Mouse (Mus musculus): ENCODE data around the gene Zfp82. TPM values are rescaled to one million over a fixed set of nuclear protein-coding genes. Genes with fewer than 3 reads are reported as not detected.

Gene Zfp82
- polyA plus RNA-seq, 1 experiment from 2014 or later = 1.7 TPM

- Histone ChIP-seq H3K4me3 (ENCODE audit: low read depth, low read length) (no peak overlapping the region), H3K36me3 (ENCODE audit: control insufficient read depth, insufficient read depth) (peaks cover 75% of the 10 kb centered on the region)
Measured at GRCm38 (mm10) chr7:30017226-30017625, 55.5 kb downstream of the Zfp82 start.

GRCm38 (mm10) chr7:30012956-30013363, 59.7 kb downstream of the Zfp82 start:
- Histone ChIP-seq H3K9ac (ENCODE audit: low read depth, low read length) (no peak overlapping the region), H3K4me3 (ENCODE audit: low read depth, low read length) (no peak overlapping the region), H3K4me1 (replicated peaks; ENCODE audit: control insufficient read depth, insufficient read depth, low read length) (no peaks in the 10 kb centered on the region), H3K9me3 (ENCODE audit: control insufficient read depth) (no peaks in the 10 kb centered on the region), H3K27me3 (replicated peaks; ENCODE audit: control insufficient read depth, insufficient read depth, low read length) (no peaks in the 10 kb centered on the region), H3K27ac (ENCODE audit: low read depth, low read length) (no peak overlapping the region), H3K36me3 (ENCODE audit: control insufficient read depth, insufficient read depth) (peaks cover 72% of the 10 kb centered on the region), H3K4me2 (replicated peaks; ENCODE audit: low read depth) (no peak overlapping the region)
- TF ChIP-seq CTCF (IDR thresholded peaks at IDR 0.05; ENCODE audit: low read depth) = peak; percentile 85
- WGBS = 79% methylated on average over 4 of the region's 4 CpGs
- 0 out of 2 replicates have a peak, but pooled peaks have one; percentile 38 for ATAC-seq

More at GRCm38 (mm10) chr7:30017226-30017625, 55.5 kb downstream of the Zfp82 start:
- WGBS = 95% methylated on average over 6 of the region's 6 CpGs
- H3K9ac ChIP-seq (ENCODE audit: low read depth, low read length) = no peak overlapping the region
- no peaks in the 10 kb centered on the region for H3K4me1 ChIP-seq (replicated peaks; ENCODE audit: control insufficient read depth, insufficient read depth, low read length)
- TF ChIP-seq CTCF (IDR thresholded peaks at IDR 0.05; ENCODE audit: low read depth) = no peak
- no peak overlapping the region for H3K27ac ChIP-seq (ENCODE audit: low read depth, low read length)
- H3K9me3 ChIP-seq (ENCODE audit: control insufficient read depth) = no peaks in the 10 kb centered on the region
- no peaks in the 10 kb centered on the region for H3K27me3 ChIP-seq (replicated peaks; ENCODE audit: control insufficient read depth, insufficient read depth, low read length)
- H3K4me2 ChIP-seq (replicated peaks; ENCODE audit: low read depth) = no peak overlapping the region
- ATAC-seq = no peak

- no peaks in the 10 kb centered on the region for H3K9me3 ChIP-seq (ENCODE audit: control insufficient read depth)
- no peak overlapping the region for H3K4me3 ChIP-seq (ENCODE audit: low read depth, low read length)
- no peaks in the 10 kb centered on the region for H3K4me1 ChIP-seq (replicated peaks; ENCODE audit: control insufficient read depth, insufficient read depth, low read length)
- H3K9ac ChIP-seq (ENCODE audit: low read depth, low read length) = no peak overlapping the region
- H3K27ac ChIP-seq (ENCODE audit: low read depth, low read length) = no peak overlapping the region
- 70% methylated on average over 10 of the region's 10 CpGs for WGBS
- H3K27me3 ChIP-seq (replicated peaks; ENCODE audit: control insufficient read depth, insufficient read depth, low read length) = no peaks in the 10 kb centered on the region
- H3K4me2 ChIP-seq (replicated peaks; ENCODE audit: low read depth) = no peak overlapping the region
- H3K36me3 ChIP-seq (ENCODE audit: control insufficient read depth, insufficient read depth) = peaks cover 63% of the 10 kb centered on the region
- no peak for TF ChIP-seq CTCF (IDR thresholded peaks at IDR 0.05; ENCODE audit: low read depth)
- no peak for ATAC-seq
Measured at GRCm38 (mm10) chr7:30010551-30011195, 62.0 kb downstream of the Zfp82 start.

GRCm38 (mm10) chr7:30009321-30010085, 63.2 kb downstream of the Zfp82 start:
- TF ChIP-seq CTCF (IDR thresholded peaks at IDR 0.05; ENCODE audit: low read depth) = no peak
- no peaks in the 10 kb centered on the region for H3K27me3 ChIP-seq (replicated peaks; ENCODE audit: control insufficient read depth, insufficient read depth, low read length)
- no peak overlapping the region for H3K27ac ChIP-seq (ENCODE audit: low read depth, low read length)

GRCm38 (mm10) chr7:30008020-30008690, 64.5 kb downstream of the Zfp82 start:
- Histone ChIP-seq H3K36me3 (ENCODE audit: control insufficient read depth, insufficient read depth) (peaks cover 53% of the 10 kb centered on the region), H3K9me3 (ENCODE audit: control insufficient read depth) (no peaks in the 10 kb centered on the region), H3K9ac (ENCODE audit: low read depth, low read length) (no peak overlapping the region), H3K27ac (ENCODE audit: low read depth, low read length) (no peak overlapping the region), H3K27me3 (replicated peaks; ENCODE audit: control insufficient read depth, insufficient read depth, low read length) (no peaks in the 10 kb centered on the region), H3K4me1 (replicated peaks; ENCODE audit: control insufficient read depth, insufficient read depth, low read length) (no peaks in the 10 kb centered on the region), H3K4me2 (replicated peaks; ENCODE audit: low read depth) (no peak overlapping the region), H3K4me3 (ENCODE audit: low read depth, low read length) (no peak overlapping the region)
- no peak for ATAC-seq
- no peak for TF ChIP-seq CTCF (IDR thresholded peaks at IDR 0.05; ENCODE audit: low read depth)
- WGBS = 72% methylated on average over 6 of the region's 6 CpGs

More at GRCm38 (mm10) chr7:30009321-30010085, 63.2 kb downstream of the Zfp82 start:
- Histone ChIP-seq H3K9ac (ENCODE audit: low read depth, low read length) (no peak overlapping the region), H3K9me3 (ENCODE audit: control insufficient read depth) (no peaks in the 10 kb centered on the region), H3K36me3 (ENCODE audit: control insufficient read depth, insufficient read depth) (peaks cover 60% of the 10 kb centered on the region), H3K4me2 (replicated peaks; ENCODE audit: low read depth) (no peak overlapping the region), H3K4me3 (ENCODE audit: low read depth, low read length) (no peak overlapping the region), H3K4me1 (replicated peaks; ENCODE audit: control insufficient read depth, insufficient read depth, low read length) (no peaks in the 10 kb centered on the region)
- ATAC-seq = no peak
- WGBS = 50% methylated on average over 21 of the region's 21 CpGs

- Histone ChIP-seq H3K4me1 (replicated peaks; ENCODE audit: control insufficient read depth, insufficient read depth, low read length) (no peaks in the 10 kb centered on the region), H3K4me3 (ENCODE audit: low read depth, low read length) (no peak overlapping the region), H3K36me3 (ENCODE audit: control insufficient read depth, insufficient read depth) (peaks cover 49% of the 10 kb centered on the region), H3K27ac (ENCODE audit: low read depth, low read length) (no peak overlapping the region), H3K9me3 (ENCODE audit: control insufficient read depth) (no peaks in the 10 kb centered on the region), H3K9ac (ENCODE audit: low read depth, low read length) (no peak overlapping the region), H3K27me3 (replicated peaks; ENCODE audit: control insufficient read depth, insufficient read depth, low read length) (no peaks in the 10 kb centered on the region), H3K4me2 (replicated peaks; ENCODE audit: low read depth) (no peak overlapping the region)
- TF ChIP-seq CTCF (IDR thresholded peaks at IDR 0.05; ENCODE audit: low read depth) = no peak
- 91% methylated on average over 1 of the region's 1 CpGs for WGBS
- ATAC-seq = no peak
Measured at GRCm38 (mm10) chr7:30007601-30008000, 65.1 kb downstream of the Zfp82 start.

Small RNA genes lying within 50 kb of the gene (microRNA-seq; reads per million reads assigned to microRNA genes)
- not detected for gene Gm23368

Other genes starting within 250 kb of the Zfp82 start
- gene Zfp940, start 219.2 kb downstream of the Zfp82 start, polyA plus RNA-seq (2015; fragmentation: Nextera tagmentation; extraction: Ambion mirVana) = 0.98 and 0.99 TPM in 2 replicates
- 1.4 and 1.5 TPM in 2 replicates for gene Zfp420, start 212.9 kb downstream of the Zfp82 start, polyA plus RNA-seq (2015; fragmentation: Nextera tagmentation; extraction: Ambion mirVana)
- gene Zfp27, start 166.3 kb downstream of the Zfp82 start, polyA plus RNA-seq (2015; fragmentation: Nextera tagmentation; extraction: Ambion mirVana) = 3.2 TPM in 2 replicates
- gene Zfp383, start 164.7 kb downstream of the Zfp82 start, polyA plus RNA-seq (2015; fragmentation: Nextera tagmentation; extraction: Ambion mirVana) = 1.4 and 1.8 TPM in 2 replicates
- gene Zfp74, start 118.8 kb downstream of the Zfp82 start, polyA plus RNA-seq (2015; fragmentation: Nextera tagmentation; extraction: Ambion mirVana) = 2.6 and 2.8 TPM in 2 replicates
- 5.5 and 5.8 TPM in 2 replicates for gene Zfp568, start 88.9 kb downstream of the Zfp82 start, polyA plus RNA-seq (2015; fragmentation: Nextera tagmentation; extraction: Ambion mirVana)
- gene Zfp14, start 21.5 kb downstream of the Zfp82 start, polyA plus RNA-seq (2015; fragmentation: Nextera tagmentation; extraction: Ambion mirVana) = 0.93 and 1.0 TPM in 2 replicates
- gene Gm26920, start 17.5 kb upstream of the Zfp82 start, polyA plus RNA-seq (2015; fragmentation: Nextera tagmentation; extraction: Ambion mirVana) = not detected in 2 replicates
- 2.6 and 3.1 TPM in 2 replicates for gene Zfp566, start 17.6 kb upstream of the Zfp82 start, polyA plus RNA-seq (2015; fragmentation: Nextera tagmentation; extraction: Ambion mirVana)
- 32.5 and 34.3 TPM in 2 replicates for gene Zfp260, start 21.9 kb upstream of the Zfp82 start, polyA plus RNA-seq (2015; fragmentation: Nextera tagmentation; extraction: Ambion mirVana)
- 1.7 and 2.4 TPM in 2 replicates for gene Zfp382, start 49.0 kb upstream of the Zfp82 start, polyA plus RNA-seq (2015; fragmentation: Nextera tagmentation; extraction: Ambion mirVana)
- gene Zfp146, start 96.8 kb upstream of the Zfp82 start, polyA plus RNA-seq (2015; fragmentation: Nextera tagmentation; extraction: Ambion mirVana) = 3.1 and 3.8 TPM in 2 replicates
- gene Cox7a1, start 111.2 kb upstream of the Zfp82 start, polyA plus RNA-seq (2015; fragmentation: Nextera tagmentation; extraction: Ambion mirVana) = 54.1 and 60.2 TPM in 2 replicates
- gene Capns1, start 125.9 kb upstream of the Zfp82 start, polyA plus RNA-seq (2015; fragmentation: Nextera tagmentation; extraction: Ambion mirVana) = 85.5 and 87.1 TPM in 2 replicates
- gene Polr2i, start 159.0 kb upstream of the Zfp82 start, polyA plus RNA-seq (2015; fragmentation: Nextera tagmentation; extraction: Ambion mirVana) = 84.6 and 91.2 TPM in 2 replicates
- gene Tbcb, start 159.4 kb upstream of the Zfp82 start, polyA plus RNA-seq (2015; fragmentation: Nextera tagmentation; extraction: Ambion mirVana) = 159 and 160 TPM in 2 replicates
- gene Ovol3, start 162.8 kb upstream of the Zfp82 start, polyA plus RNA-seq (2015; fragmentation: Nextera tagmentation; extraction: Ambion mirVana) = not detected in 2 replicates
- gene Thap8, start 207.2 kb upstream of the Zfp82 start, polyA plus RNA-seq (2015; fragmentation: Nextera tagmentation; extraction: Ambion mirVana) = 0.14 and 0.22 TPM in 2 replicates
- gene Wdr62, start 207.5 kb upstream of the Zfp82 start, polyA plus RNA-seq (2015; fragmentation: Nextera tagmentation; extraction: Ambion mirVana) = 3.5 TPM in 2 replicates
- gene Clip3, start 218.8 kb upstream of the Zfp82 start, polyA plus RNA-seq (2015; fragmentation: Nextera tagmentation; extraction: Ambion mirVana) = 8.6 and 9.7 TPM in 2 replicates
- gene Alkbh6, start 235.8 kb upstream of the Zfp82 start, polyA plus RNA-seq (2015; fragmentation: Nextera tagmentation; extraction: Ambion mirVana) = 58.2 and 63.5 TPM in 2 replicates
- 12.5 and 16.3 TPM in 2 replicates for gene Syne4, start 241.9 kb upstream of the Zfp82 start, polyA plus RNA-seq (2015; fragmentation: Nextera tagmentation; extraction: Ambion mirVana)
- not detected in 2 replicates for gene E130208F15Rik, start 248.8 kb upstream of the Zfp82 start, polyA plus RNA-seq (2015; fragmentation: Nextera tagmentation; extraction: Ambion mirVana)

Data from intestine, postnatal 0 days (tissue).